Mouse (Mus musculus): ENCODE results near the gene Agxt. TPM values are rescaled to one million over a fixed set of nuclear protein-coding genes. Genes with fewer than 3 reads are reported as not detected.

The Agxt gene
- not detected for total RNA-seq (2023)

GRCm38 (mm10) chr1:93135036-93135526, at the start of gene Agxt:
Gene Agxt (plus strand): TSS chr1:93135240.

GRCm38 (mm10) chr1:93101571-93102061, 33.4 kb upstream of the Agxt start, which contains the start of gene Kif1a:
Gene Kif1a (minus strand): TSS chr1:93101951.

GRCm38 (mm10) chr1:93160501-93161133, 25.6 kb downstream of the Agxt start, which contains the start of gene 2310007B03Rik:
Gene 2310007B03Rik (minus strand): TSS chr1:93160948.

GRCm38 (mm10) chr1:93168295-93168775, 33.3 kb downstream of the Agxt start, which contains the start of gene Crocc2:
Gene Crocc2 (plus strand): TSS chr1:93168725.

Other genes with a start within 250 kb of the Agxt start
- gene Ankmy1, start 232.3 kb upstream of the Agxt start, total RNA-seq (2023): 1.7 TPM
- 6.4 TPM for gene Dusp28, start 228.3 kb upstream of the Agxt start, total RNA-seq (2023)
- gene Rnpepl1, start 224.5 kb upstream of the Agxt start, total RNA-seq (2023): 101 TPM
- 26.0 TPM for gene Capn10, start 200.9 kb upstream of the Agxt start, total RNA-seq (2023)
- 0.92 TPM for gene Gpr35, start 184.4 kb upstream of the Agxt start, total RNA-seq (2023)
- gene Aqp12, start 128.9 kb upstream of the Agxt start, total RNA-seq (2023): not detected
- not detected for gene Kif1a, start 33.3 kb upstream of the Agxt start, total RNA-seq (2023)
- not detected for gene 2310007B03Rik, start 25.7 kb downstream of the Agxt start, total RNA-seq (2023)
- not detected for gene Crocc2, start 33.5 kb downstream of the Agxt start, total RNA-seq (2023)
- 2.8 TPM for gene Sned1, start 100.6 kb downstream of the Agxt start, total RNA-seq (2023)
- 15.3 TPM for gene Mterf4, start 170.7 kb downstream of the Agxt start, total RNA-seq (2023)
- gene Ppp1r7, start 207.6 kb downstream of the Agxt start, total RNA-seq (2023): 23.4 TPM
- gene Pask, start 208.2 kb downstream of the Agxt start, total RNA-seq (2023): 0.68 TPM
- not detected for gene Ano7, start 238.7 kb downstream of the Agxt start, total RNA-seq (2023)

All from CD4-positive naive resting alpha-beta T cell, adult 57 days (primary cell).